Mouse (Mus musculus): ENCODE results near the gene Chn1.

Gene Chn1

GRCm38 (mm10) chr2:73637688-73638087, 137.5 kb downstream of the Chn1 start:
- DNase-seq (ENCODE audit: extremely low spot score, low read depth, low spot score), result no peak

- DNase-seq (ENCODE audit: extremely low spot score, low read depth, low spot score), result no peak
These were observed 138.8 kb downstream of the Chn1 start for GRCm38 (mm10) chr2:73636387-73636786.

GRCm38 (mm10) chr2:73631816-73632215, 143.3 kb downstream of the Chn1 start:
- no peak for DNase-seq (ENCODE audit: extremely low spot score, low read depth, low spot score)

- DNase-seq (ENCODE audit: extremely low spot score, low read depth, low spot score), result no peak
These were observed 156.6 kb downstream of the Chn1 start for GRCm38 (mm10) chr2:73618486-73619052.

- no peak for DNase-seq (ENCODE audit: extremely low spot score, low read depth, low spot score)
These were observed 158.6 kb downstream of the Chn1 start for GRCm38 (mm10) chr2:73616434-73617057.

GRCm38 (mm10) chr2:73615456-73615855, 159.7 kb downstream of the Chn1 start:
- no peak for DNase-seq (ENCODE audit: extremely low spot score, low read depth, low spot score)

- no peak for DNase-seq (ENCODE audit: extremely low spot score, low read depth, low spot score)
These were observed 160.8 kb downstream of the Chn1 start for GRCm38 (mm10) chr2:73614303-73614702.

GRCm38 (mm10) chr2:73612941-73613340, 162.2 kb downstream of the Chn1 start:
- no peak for DNase-seq (ENCODE audit: extremely low spot score, low read depth, low spot score)

- DNase-seq (ENCODE audit: extremely low spot score, low read depth, low spot score), result no peak
These were observed 162.7 kb downstream of the Chn1 start for GRCm38 (mm10) chr2:73612367-73612914.

GRCm38 (mm10) chr2:73611798-73612197, 163.3 kb downstream of the Chn1 start:
- no peak for DNase-seq (ENCODE audit: extremely low spot score, low read depth, low spot score)

GRCm38 (mm10) chr2:73609724-73610210, 165.4 kb downstream of the Chn1 start:
- DNase-seq (ENCODE audit: extremely low spot score, low read depth, low spot score), result no peak

GRCm38 (mm10) chr2:73609067-73609723, 166.0 kb downstream of the Chn1 start:
- DNase-seq (ENCODE audit: extremely low spot score, low read depth, low spot score), result no peak

GRCm38 (mm10) chr2:73608391-73608790, 166.8 kb downstream of the Chn1 start:
- DNase-seq (ENCODE audit: extremely low spot score, low read depth, low spot score), result no peak

- DNase-seq (ENCODE audit: extremely low spot score, low read depth, low spot score), result no peak
These were observed 167.5 kb downstream of the Chn1 start for GRCm38 (mm10) chr2:73607609-73608008.

- DNase-seq (ENCODE audit: extremely low spot score, low read depth, low spot score), result no peak
These were observed 168.0 kb downstream of the Chn1 start for GRCm38 (mm10) chr2:73607146-73607545.

- DNase-seq (ENCODE audit: extremely low spot score, low read depth, low spot score), result no peak
These were observed 168.5 kb downstream of the Chn1 start for GRCm38 (mm10) chr2:73606616-73607015.

- DNase-seq (ENCODE audit: extremely low spot score, low read depth, low spot score), result no peak
These were observed 170.1 kb downstream of the Chn1 start for GRCm38 (mm10) chr2:73605077-73605476.

GRCm38 (mm10) chr2:73604579-73604978, 170.6 kb downstream of the Chn1 start:
- no peak for DNase-seq (ENCODE audit: extremely low spot score, low read depth, low spot score)

- DNase-seq (ENCODE audit: extremely low spot score, low read depth, low spot score), result no peak
These were observed 174.5 kb downstream of the Chn1 start for GRCm38 (mm10) chr2:73600650-73601049.

GRCm38 (mm10) chr2:73597772-73598171, 177.4 kb downstream of the Chn1 start:
- DNase-seq (ENCODE audit: extremely low spot score, low read depth, low spot score), result no peak

GRCm38 (mm10) chr2:73596786-73597185, 178.4 kb downstream of the Chn1 start:
- DNase-seq (ENCODE audit: extremely low spot score, low read depth, low spot score), result no peak

GRCm38 (mm10) chr2:73596326-73596725, 178.8 kb downstream of the Chn1 start:
- DNase-seq (ENCODE audit: extremely low spot score, low read depth, low spot score), result no peak

All from hindlimb bud, embryonic 11.5 days (tissue).